Mouse (Mus musculus) stomach, postnatal 0 days (tissue): ENCODE data around the gene Cdhr5.

Experiments used
- CTCF ChIP-seq: IDR thresholded peaks from 2 replicates; pipeline ENCODE4 v1.5.1; 2016; ENCODE audit warnings: antibody characterized with exemption, low read depth, mild to moderate bottlenecking, moderate library complexity
- EP300 ChIP-seq: optimal IDR thresholded peaks from 2 replicates; pipeline ENCODE3; 2016; ENCODE audit warnings: antibody characterized with exemption

DNA sequence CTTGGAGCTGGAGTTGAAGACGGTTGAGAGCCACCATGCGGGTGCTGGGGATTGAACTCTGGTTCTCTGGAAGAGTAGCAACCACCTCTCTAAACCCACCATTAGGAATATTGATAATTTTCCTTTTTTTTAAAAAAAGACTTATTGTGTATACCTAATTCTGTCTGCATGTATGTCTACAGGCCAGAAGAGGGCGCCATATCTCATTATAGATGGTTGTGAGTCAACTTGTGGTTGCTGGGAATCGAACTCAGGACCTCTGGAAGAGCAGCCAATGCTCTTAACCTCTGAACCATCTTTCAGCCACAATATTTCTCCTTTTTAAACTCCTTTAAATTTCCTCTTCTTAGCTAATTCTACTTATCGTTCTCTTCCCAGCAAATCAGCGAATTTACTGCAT lies 50.1 kb downstream of the Cdhr5 start:
- TF ChIP-seq CTCF (peak; percentile 20; the same call in 1 of the 2 replicates), EP300 (no peak)
